Mouse (Mus musculus) erythroblast, embryonic 14.5 days (primary cell): ENCODE measurements around the gene 1700061G19Rik.

Experiments
- GATA1 ChIP-seq: IDR thresholded peaks from 2 replicates; pipeline ENCODE4 v1.6.1; 2012; ENCODE audit warnings: low read length, inconsistent platforms, mixed read lengths
- TAL1 ChIP-seq: IDR thresholded peaks from 3 replicates; pipeline ENCODE4 v1.6.1; 2012; ENCODE audit warnings: low read length, inconsistent platforms, mixed read lengths

DNA sequence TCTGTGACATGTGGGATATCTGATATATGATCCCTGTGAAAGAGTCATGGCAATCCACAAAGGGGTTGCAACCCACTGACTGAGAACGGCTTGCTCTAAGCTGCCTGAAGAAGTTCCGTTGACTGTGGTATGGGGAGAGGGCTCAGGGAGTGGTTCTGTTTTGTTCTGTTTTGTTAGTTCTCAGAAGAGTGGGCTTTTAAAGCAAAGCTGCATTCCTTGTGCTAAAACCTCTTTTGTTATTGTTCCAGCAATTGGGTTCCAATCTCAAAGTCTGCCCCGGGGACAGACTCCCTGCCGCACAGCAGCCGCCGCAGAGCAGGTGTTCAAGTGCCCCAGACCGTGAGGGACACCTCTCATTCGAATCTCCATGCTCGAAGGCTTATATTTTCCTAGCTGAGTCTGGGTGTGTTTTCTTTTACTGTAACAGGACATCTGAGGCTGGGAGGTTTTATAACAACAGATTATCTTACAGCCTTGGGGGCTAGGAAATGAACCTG, 5.7 kb upstream of the 1700061G19Rik start:
- no peak for TF ChIP-seq GATA1
- no peak for TF ChIP-seq TAL1
